Mouse (Mus musculus): ENCODE data around the gene Zfp866. TPM values are rescaled to one million over a fixed set of nuclear protein-coding genes. Genes with fewer than 3 reads are reported as not detected.

Gene Zfp866
- polyA plus RNA-seq (2021) = 17.6 TPM

DNA sequence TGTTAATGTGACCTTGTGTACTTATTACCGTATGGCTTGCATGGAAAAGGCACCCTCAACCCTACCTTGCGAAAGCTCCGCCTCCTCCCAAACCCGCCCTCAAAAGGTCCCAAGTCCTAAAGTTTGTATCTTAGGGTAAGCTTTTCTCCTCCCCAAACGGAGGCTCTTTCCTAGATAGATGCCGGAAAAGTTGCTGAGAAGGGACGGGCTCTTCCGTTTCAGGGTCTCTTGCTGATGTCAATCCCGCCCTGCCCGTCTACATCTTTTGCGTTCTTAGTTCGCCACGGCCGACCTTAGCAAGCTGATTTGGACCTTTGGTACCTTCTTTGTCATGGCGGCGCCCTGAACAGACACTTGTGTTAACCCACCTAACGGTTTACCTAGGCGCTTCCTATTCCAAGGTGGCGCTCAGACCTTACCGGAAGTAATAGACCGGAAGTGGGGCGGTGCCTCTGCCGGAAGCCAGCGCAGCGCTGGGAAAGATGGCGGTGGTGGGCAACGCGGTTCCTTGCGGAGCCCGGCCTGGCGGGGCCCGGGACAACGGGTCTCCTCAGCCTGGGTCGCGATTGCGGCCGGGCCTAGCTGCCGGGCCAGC is at the start of gene Zfp866, which contains the start of gene Atp13a1:
TSS of gene Zfp866 (minus strand) at position 406 of the 595 bp plus-strand sequence.
TSS of gene Atp13a1 (plus strand) at position 391 of the 595 bp plus-strand sequence.
- no peaks in the 10 kb centered on the region for H3K27me3 ChIP-seq
- ChIA-PET CTCF (no interaction called here), POLR2A (interaction anchor here (0.5 to 2.7 kb wide), 5 partner anchors 10 to 41 kb away, joined by 3 to 9 read pairs (median 3); partner anchors contain the start of gene Zfp963)
- no peak for TF ChIP-seq CTCF (IDR thresholded peaks at IDR 0.05)
- peak; percentile 55 for DNase-seq (ENCODE audit: low read depth, low spot score)
- in situ Hi-C loops (cut with MboI; ENCODE audit: low pct_unique_long_range_greater_than_20kb) = loop anchor here (5.0 kb wide), 1 partner anchor 164 kb away; the partner anchor contains the start of gene Zfp868
- ATAC-seq = peak; percentile 93

DNA sequence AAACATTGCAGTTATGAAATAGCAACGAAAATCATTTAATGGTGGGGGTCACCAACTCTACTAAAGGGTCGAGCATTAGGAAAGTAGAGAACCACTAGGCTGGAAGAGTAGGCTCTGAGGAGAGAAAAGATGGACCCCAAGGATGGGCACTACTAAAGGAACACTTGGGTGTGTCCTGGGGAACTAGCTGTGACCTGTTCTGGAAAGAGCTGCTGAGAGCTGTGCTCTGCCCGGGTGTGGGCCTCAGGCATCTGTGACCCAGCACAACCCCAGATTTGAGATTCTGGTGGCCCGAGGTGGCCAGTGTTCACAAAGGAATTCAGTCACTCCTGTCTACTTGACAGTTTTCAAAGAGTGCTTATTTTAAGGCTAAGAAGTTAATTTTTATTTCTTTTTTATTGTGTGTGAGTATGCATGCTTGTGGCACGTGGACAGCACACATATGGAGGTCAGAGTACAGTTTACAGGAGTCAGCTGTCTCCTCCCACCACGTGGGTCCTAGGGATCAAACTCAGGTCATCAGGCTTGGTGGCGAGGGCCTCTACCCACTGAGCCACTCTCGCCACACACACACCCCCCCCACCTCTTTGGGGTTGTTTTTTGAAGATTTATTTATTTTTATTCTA is 46.2 kb upstream of the Zfp866 start:
- POLR2A ChIA-PET = no interaction called here
- ATAC-seq = no peak

DNA sequence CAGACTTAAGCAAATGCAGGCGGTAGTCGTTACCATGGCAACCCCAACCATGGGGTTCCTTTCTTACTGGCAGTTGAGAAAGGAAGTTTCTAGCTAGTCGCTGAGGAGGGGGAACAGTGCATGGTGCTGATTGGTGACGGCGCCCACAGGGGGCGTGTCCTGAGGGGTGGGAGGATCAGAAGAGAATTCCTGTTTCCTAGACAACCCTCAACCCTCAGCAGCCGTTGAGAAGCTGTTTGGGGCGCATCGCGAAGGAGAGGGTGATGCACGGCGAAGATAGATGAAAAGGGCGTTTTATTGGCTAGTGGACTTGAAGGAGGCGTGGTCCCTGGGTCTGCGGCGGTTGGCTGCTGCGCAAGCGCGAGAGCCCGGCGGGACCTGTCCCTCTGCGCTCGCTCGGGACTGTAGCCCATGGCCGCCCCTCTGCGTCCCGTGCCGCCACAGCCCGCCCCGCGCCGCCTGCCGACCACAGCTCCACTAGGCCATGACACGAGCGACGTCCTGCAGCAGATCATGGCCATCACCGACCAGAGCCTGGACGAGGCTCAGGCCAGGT is 41.4 kb upstream of the Zfp866 start, which contains the start of gene Pbx4:
TSS of gene Pbx4 (plus strand) at position 194 of the 556 bp plus-strand sequence.
- TF ChIP-seq CTCF (IDR thresholded peaks at IDR 0.05) = no peak
- ATAC-seq = peak; percentile 94
- in situ Hi-C loops (cut with MboI; ENCODE audit: low pct_unique_long_range_greater_than_20kb) = no loop called here
- no peaks in the 10 kb centered on the region for H3K27me3 ChIP-seq
- POLR2A ChIA-PET = interaction anchor here (0.9 kb wide), 1 partner anchor 9 kb away, joined by 3 read pairs; no protein-coding TSS in a partner anchor
- CTCF ChIA-PET = interaction anchor here (0.9 kb wide), 1 partner anchor 44 kb away, joined by 3 read pairs; no protein-coding TSS in a partner anchor
- DNase-seq (ENCODE audit: low read depth, low spot score) = peak; percentile 69

More for the DNA sequence above, 46.2 kb upstream of the Zfp866 start:
- in situ Hi-C loops (cut with MboI; ENCODE audit: low pct_unique_long_range_greater_than_20kb) = no loop called here
- no peak for DNase-seq (ENCODE audit: low read depth, low spot score)
- H3K27me3 ChIP-seq = no peaks in the 10 kb centered on the region
- TF ChIP-seq CTCF (IDR thresholded peaks at IDR 0.05) = no peak
- CTCF ChIA-PET = no interaction called here

DNA sequence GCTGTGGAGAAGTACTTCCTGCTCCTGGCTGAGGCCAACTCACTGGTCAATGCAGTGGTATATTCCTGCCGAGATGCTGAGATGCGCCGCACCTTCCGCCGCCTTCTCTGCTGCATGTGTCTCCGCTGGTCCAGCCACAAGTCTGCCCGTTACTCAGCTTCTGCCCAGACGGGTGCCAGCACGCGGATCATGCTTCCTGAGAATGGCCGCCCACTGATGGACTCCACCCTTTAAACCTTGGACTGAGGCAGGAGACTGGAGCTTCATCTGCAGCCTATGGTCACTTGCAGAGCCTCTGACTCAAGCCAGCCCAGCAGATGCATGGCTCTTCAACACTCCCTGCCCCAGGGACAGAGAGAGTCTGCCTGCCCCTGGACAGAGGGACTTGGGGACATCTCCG is 35.4 kb upstream of the Zfp866 start:
- no peak for TF ChIP-seq CTCF (IDR thresholded peaks at IDR 0.05)
- in situ Hi-C loops (cut with MboI; ENCODE audit: low pct_unique_long_range_greater_than_20kb) = no loop called here
- CTCF ChIA-PET = no interaction called here
- ATAC-seq (no peak), DNase-seq (ENCODE audit: low read depth, low spot score) (no peak)
- POLR2A ChIA-PET = no interaction called here
- no peaks in the 10 kb centered on the region for H3K27me3 ChIP-seq

DNA sequence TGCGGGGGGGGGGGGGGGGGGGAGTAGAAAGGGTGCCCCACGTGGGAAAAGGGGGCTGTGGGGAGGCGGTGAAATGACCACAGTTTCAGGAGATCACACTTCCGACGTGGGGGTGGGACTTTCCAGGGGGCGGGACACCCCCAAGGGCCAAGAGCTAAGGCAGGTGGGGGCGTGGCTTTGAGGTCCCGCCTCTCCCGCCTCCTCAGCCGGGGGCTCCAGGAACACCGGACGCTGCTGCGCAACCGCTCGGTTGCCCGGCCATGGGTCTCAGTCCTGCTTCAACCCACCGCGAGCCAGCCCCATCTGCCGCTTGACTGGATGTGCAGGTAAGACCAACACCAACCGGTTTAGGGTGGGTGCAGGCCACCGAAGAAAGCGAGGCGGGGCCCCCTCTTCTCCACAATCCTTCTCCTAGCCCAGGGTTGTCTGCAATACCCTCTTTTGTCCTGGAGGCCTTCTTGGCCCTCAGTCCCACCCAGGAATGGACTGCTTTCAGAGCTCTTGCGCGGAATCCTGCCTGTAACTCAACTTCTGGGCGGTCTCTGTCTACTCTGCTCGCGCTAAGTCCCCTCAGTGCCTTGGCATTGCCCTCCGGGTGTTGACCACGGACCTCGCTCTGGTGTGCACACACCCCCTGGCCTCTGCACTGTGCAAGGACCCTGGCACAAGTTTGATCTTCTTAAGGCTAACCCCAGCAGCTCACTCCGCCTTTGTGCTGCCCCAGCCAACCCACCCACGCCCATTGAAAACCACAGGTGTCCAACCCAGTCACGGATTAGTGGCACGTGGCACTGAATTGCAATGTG is 31.6 kb upstream of the Zfp866 start, which contains the start of gene Lpar2:
TSS of gene Lpar2 (plus strand) at position 44 of the 806 bp plus-strand sequence.
- H3K27me3 ChIP-seq = no peaks in the 10 kb centered on the region
- no peak for TF ChIP-seq CTCF (IDR thresholded peaks at IDR 0.05)
- peak; percentile 76 for ATAC-seq
- in situ Hi-C loops (cut with MboI; ENCODE audit: low pct_unique_long_range_greater_than_20kb) = loop anchor here (25.0 kb wide), 1 partner anchor 710 kb away; no protein-coding TSS in a partner anchor
- DNase-seq (ENCODE audit: low read depth, low spot score) = no peak
- CTCF ChIA-PET = interaction anchor here (1.1 kb wide), 1 partner anchor 24 kb away, joined by 3 read pairs; no protein-coding TSS in a partner anchor
- POLR2A ChIA-PET = interaction anchor here (0.6 to 1.1 kb wide), 2 partner anchors 80 to 92 kb away, joined by 3 read pairs; partner anchors contain the start of genes Ndufa13 and Yjefn3

DNA sequence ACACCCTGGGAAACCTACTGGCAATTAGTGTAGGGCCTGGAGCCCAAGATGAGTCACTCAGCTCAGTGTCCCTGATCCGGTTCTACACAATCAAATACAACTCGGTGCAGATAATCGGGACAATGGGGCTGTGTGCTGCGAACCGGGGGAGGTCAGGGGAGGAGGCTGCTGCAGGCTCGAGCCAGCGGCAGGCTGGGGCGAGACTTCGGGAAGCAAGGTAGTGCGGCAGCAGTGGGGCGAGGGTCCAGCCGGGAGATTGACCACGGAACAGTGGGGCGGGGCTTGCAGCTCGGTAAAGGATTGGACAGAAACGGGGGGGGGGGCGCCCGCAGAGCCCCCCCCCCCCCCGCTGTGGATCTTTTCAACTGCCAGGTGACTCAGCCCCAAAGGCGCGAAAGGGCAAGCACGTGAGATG is 31.0 kb upstream of the Zfp866 start:
- ChIA-PET POLR2A (interaction anchor here (0.6 to 1.1 kb wide), 4 partner anchors 81 to 1716 kb away, joined by 3 to 4 read pairs (median 3); partner anchors contain the start of genes Ndufa13 and Yjefn3), CTCF (interaction anchor here (1.1 kb wide), 1 partner anchor 25 kb away, joined by 3 read pairs; no protein-coding TSS in a partner anchor)
- DNase-seq (ENCODE audit: low read depth, low spot score) (no peak), ATAC-seq (peak; percentile 54)
- no peaks in the 10 kb centered on the region for H3K27me3 ChIP-seq
- in situ Hi-C loops (cut with MboI; ENCODE audit: low pct_unique_long_range_greater_than_20kb) = loop anchor here (25.0 kb wide), 1 partner anchor 710 kb away; no protein-coding TSS in a partner anchor
- TF ChIP-seq CTCF (IDR thresholded peaks at IDR 0.05) = no peak

DNA sequence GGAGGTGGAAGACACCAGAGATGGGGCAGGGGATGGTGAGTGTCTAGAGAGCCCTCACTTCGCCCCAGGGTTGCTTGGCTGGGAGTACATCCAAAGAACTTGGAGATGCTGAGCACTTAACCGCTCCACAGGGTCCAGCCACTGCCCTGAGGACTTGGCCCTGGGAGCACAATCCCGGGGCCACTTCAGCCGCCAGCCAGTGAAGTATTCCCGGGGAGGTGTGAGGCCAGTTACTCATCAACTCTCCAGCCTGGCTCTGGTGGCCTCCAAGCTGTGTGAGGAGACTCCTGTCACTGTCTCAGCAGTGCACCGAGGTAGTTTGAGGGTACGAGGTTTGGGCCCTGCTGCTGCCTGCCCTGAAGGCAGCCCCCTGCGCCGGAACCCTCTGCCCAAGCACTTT is 29.5 kb upstream of the Zfp866 start:
- TF ChIP-seq CTCF (IDR thresholded peaks at IDR 0.05) = no peak
- ChIA-PET POLR2A (interaction anchor here (1.0 to 1.2 kb wide), 2 partner anchors 11 to 30 kb away, joined by 3 to 4 read pairs; partner anchors contain the start of genes Atp13a1 and Zfp866), CTCF (no interaction called here)
- in situ Hi-C loops (cut with MboI; ENCODE audit: low pct_unique_long_range_greater_than_20kb) = loop anchor here (25.0 kb wide), 1 partner anchor 708 kb away; no protein-coding TSS in a partner anchor
- ATAC-seq (no peak), DNase-seq (ENCODE audit: low read depth, low spot score) (no peak)
- no peaks in the 10 kb centered on the region for H3K27me3 ChIP-seq

DNA sequence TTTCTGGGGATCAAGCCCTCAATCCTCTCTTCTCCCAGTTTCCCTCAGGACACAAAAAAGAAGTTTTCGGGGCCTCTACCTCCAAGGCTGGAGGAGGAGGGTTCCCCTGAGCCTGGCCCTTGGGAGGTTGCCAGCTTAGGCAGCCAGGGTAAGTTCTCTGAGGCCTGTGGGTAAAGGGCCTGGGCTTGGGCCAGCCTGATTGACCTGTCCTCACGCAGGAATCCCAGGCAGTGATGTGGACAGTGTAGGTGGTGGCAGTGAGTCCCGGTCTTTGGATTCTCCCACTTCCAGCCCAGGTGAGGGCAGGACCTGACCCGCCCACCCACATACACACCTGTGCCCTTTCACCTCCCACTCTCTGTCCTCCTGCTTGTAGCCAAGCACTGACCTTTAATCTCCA is 24.4 kb upstream of the Zfp866 start:
- CTCF ChIA-PET = no interaction called here
- in situ Hi-C loops (cut with MboI; ENCODE audit: low pct_unique_long_range_greater_than_20kb) = loop anchor here (25.0 kb wide), 1 partner anchor 703 kb away; no protein-coding TSS in a partner anchor
- DNase-seq (ENCODE audit: low read depth, low spot score) (no peak), ATAC-seq (no peak)
- POLR2A ChIA-PET = no interaction called here
- no peak for TF ChIP-seq CTCF (IDR thresholded peaks at IDR 0.05)
- H3K27me3 ChIP-seq = no peaks in the 10 kb centered on the region

DNA sequence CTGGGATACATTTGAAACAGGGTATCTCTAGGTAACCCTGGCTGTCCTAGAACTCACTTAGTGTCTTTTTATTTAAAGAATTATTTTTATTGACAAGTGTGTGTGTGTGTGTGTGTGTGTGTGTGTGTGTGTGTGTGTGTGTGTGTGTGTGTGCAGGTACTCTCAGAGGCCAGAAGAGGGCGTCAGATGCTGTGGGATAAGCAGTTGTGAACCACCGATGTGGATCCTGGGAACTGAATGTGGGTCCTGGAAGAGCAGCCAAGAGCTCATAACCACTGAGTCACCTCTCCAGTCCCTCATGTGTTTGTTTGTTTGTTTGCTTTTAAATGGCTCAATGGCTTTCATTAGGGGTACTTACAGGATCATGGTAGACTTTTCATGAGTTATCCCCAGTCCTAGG is 23.9 kb upstream of the Zfp866 start:
- ATAC-seq (no peak), DNase-seq (ENCODE audit: low read depth, low spot score) (no peak)
- in situ Hi-C loops (cut with MboI; ENCODE audit: low pct_unique_long_range_greater_than_20kb) = loop anchor here (25.0 kb wide), 1 partner anchor 703 kb away; no protein-coding TSS in a partner anchor
- POLR2A ChIA-PET = no interaction called here
- H3K27me3 ChIP-seq = no peaks in the 10 kb centered on the region
- TF ChIP-seq CTCF (IDR thresholded peaks at IDR 0.05) = no peak
- CTCF ChIA-PET = no interaction called here

DNA sequence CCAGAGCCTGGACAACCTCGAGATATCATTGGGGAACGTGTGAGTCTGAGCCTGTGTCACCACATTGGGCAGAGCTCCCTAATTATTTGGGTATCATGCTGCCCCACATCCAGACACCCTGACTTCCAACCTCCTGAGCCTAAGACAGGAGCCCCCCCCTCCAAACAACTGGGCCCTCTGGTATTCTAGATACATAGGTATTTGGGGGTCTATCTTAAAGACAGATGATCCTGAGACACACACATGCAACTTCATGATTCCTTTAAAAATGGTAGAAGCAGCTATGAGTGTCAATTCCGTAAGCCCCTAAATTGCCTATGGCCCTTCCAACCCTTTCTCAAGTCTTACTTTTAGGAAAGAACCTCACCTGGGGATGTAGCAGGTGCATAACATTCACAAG is 18.8 kb upstream of the Zfp866 start:
- POLR2A ChIA-PET = no interaction called here
- no peaks in the 10 kb centered on the region for H3K27me3 ChIP-seq
- no peak for TF ChIP-seq CTCF (IDR thresholded peaks at IDR 0.05)
- ATAC-seq (no peak), DNase-seq (ENCODE audit: low read depth, low spot score) (no peak)
- CTCF ChIA-PET = no interaction called here
- in situ Hi-C loops (cut with MboI; ENCODE audit: low pct_unique_long_range_greater_than_20kb) = loop anchor here (25.0 kb wide), 1 partner anchor 698 kb away; no protein-coding TSS in a partner anchor
